In genomic region chr4:44092359-44092758, GRCm38 (mm10) we compare ENCODE assay signal across 17 mouse cellular contexts. TPM values are rescaled to one million over a fixed set of nuclear protein-coding genes. Genes with fewer than 3 reads are reported as not detected.
A peak's percentile ranks its signal among the peaks of the same experiment; 100 is the strongest.
DNase-seq lines count a peak whose midpoint lies in the region; ATAC-seq and TF ChIP-seq lines count a peak whose summit lies in the region.
"Had no signal": no experiment of that assay in that cellular context is flagged by ENCODE, and none has a peak within 500 bp of the region (broad histone marks: within the 10 kb centered on the region; RNA-seq: fewer than 3 reads in every experiment).

No protein-coding gene starts in this region.

- TF ChIP-seq CTCF in lung, postnatal 0 days (IDR thresholded peaks at IDR 0.05): no peak

- no peaks in the 10 kb centered on the region for H3K4me1 ChIP-seq in lung, postnatal 0 days (ENCODE audit: insufficient read depth, low read depth, low read length)
- H3K4me1 ChIP-seq in liver, embryonic 16.5 days (ENCODE audit: control insufficient read depth, low read depth, low read length): peaks cover 10% of the 10 kb centered on the region
- H3K4me1 ChIP-seq: forebrain, embryonic 13.5 days; hindbrain, embryonic 12.5 days had no signal

- TF ChIP-seq EP300 in lung, postnatal 0 days (IDR thresholded peaks at IDR 0.05): 0 out of 2 replicates have a peak, but pooled peaks have one; percentile 5

- H3K27ac ChIP-seq in lung, postnatal 0 days (ENCODE audit: low read length): no peak overlapping the region
- H3K27ac ChIP-seq in liver, embryonic 16.5 days (ENCODE audit: low read length): no peak overlapping the region; the same call in 1 of the 2 replicates
- H3K27ac ChIP-seq: forebrain, embryonic 13.5 days; hindbrain, embryonic 12.5 days had no signal

- no peak overlapping the region for H3K4me2 ChIP-seq in lung, postnatal 0 days (replicated peaks; ENCODE audit: low read depth, low read length)
- H3K4me2 ChIP-seq in liver, embryonic 16.5 days (ENCODE audit: low read depth, low read length): peak overlapping the region; percentile 45; the same call in 1 of the 2 replicates
- H3K4me2 ChIP-seq: forebrain, embryonic 13.5 days; hindbrain, embryonic 12.5 days had no signal

- no peaks in the 10 kb centered on the region for H3K9me3 ChIP-seq in lung, postnatal 0 days (ENCODE audit: low read length)
- no peaks in the 10 kb centered on the region for H3K9me3 ChIP-seq in liver, embryonic 16.5 days (replicated peaks; ENCODE audit: control insufficient read depth, low read length)
- H3K9me3 ChIP-seq: forebrain, embryonic 13.5 days; hindbrain, embryonic 12.5 days had no signal

- H3K27me3 ChIP-seq in lung, postnatal 0 days (replicated peaks; ENCODE audit: insufficient read depth, low read length): no peaks in the 10 kb centered on the region
- no peaks in the 10 kb centered on the region for H3K27me3 ChIP-seq in liver, embryonic 16.5 days (ENCODE audit: control insufficient read depth, insufficient read depth, low read depth, low read length)
- H3K27me3 ChIP-seq: forebrain, embryonic 13.5 days; hindbrain, embryonic 12.5 days had no signal

- H3K36me3 ChIP-seq in lung, postnatal 0 days (ENCODE audit: insufficient read depth, low read length): no peaks in the 10 kb centered on the region
- no peaks in the 10 kb centered on the region for H3K36me3 ChIP-seq in liver, embryonic 16.5 days (ENCODE audit: control insufficient read depth, insufficient read depth)
- H3K36me3 ChIP-seq: hindbrain, embryonic 12.5 days had no signal

- 54% methylated on average over 11 of the region's 11 CpGs for WGBS in lung, postnatal 0 days
- whole genome bisulfite sequencing in liver, embryonic 16.5 days (ENCODE audit: insufficient replicate concordance): 41% methylated on average over 11 of the region's 11 CpGs

- H3K9ac ChIP-seq in lung, postnatal 0 days (replicated peaks; ENCODE audit: low read depth): no peak overlapping the region
- peak overlapping the region; percentile 12; the same call in 1 of the 2 replicates for H3K9ac ChIP-seq in liver, embryonic 16.5 days (ENCODE audit: low read depth, low read length)
- H3K9ac ChIP-seq: forebrain, embryonic 13.5 days; hindbrain, embryonic 12.5 days had no signal

- H3K4me3 ChIP-seq in lung, postnatal 0 days (ENCODE audit: low read depth, low read length): no peak overlapping the region
- H3K4me3 ChIP-seq in liver, embryonic 16.5 days (ENCODE audit: low read depth, low read length): no peak overlapping the region
- H3K4me3 ChIP-seq: forebrain, embryonic 13.5 days; hindbrain, embryonic 12.5 days had no signal

- peak; percentile 85 for DNase-seq in heart, adult 11 months
- DNase-seq in heart, adult 9 months (ENCODE audit: low spot score in 2 of 2): no peak
- no peak for DNase-seq in lung, postnatal 0 days (ENCODE audit: low spot score)
- DNase-seq in lung, postnatal 25 days (ENCODE audit: low spot score): no peak
- DNase-seq in urinary bladder, postnatal 14 days (ENCODE audit: low spot score): no peak
- DNase-seq: adrenal gland, postnatal 36 days; cerebellum, postnatal 36 days; kidney, adult 8-10 months; lung, postnatal 14 days; right cerebral cortex, postnatal 25 days; thymus, adult 2 months had no signal

- ATAC-seq in lung, postnatal 0 days: peak; percentile 53
- peak; percentile 65 for ATAC-seq in erythroid progenitor cell, adult 5-6 weeks (replicated peaks; ENCODE audit: low FRiP score, poor library complexity, severe bottlenecking)
- ATAC-seq in liver, embryonic 16.5 days (ENCODE audit: low read depth): peak; percentile 89
- no peak for ATAC-seq in megakaryocyte, adult 5-6 weeks (ENCODE audit: poor library complexity, severe bottlenecking)
- ATAC-seq: forebrain, embryonic 13.5 days; inflammation-experienced regulatory T-cells, adult 6 months had no signal

RNA-seq across cellular contexts. Expression of gene Gne, which starts 8.4 kb away (rescaled TPM):
- polyA plus RNA-seq in lung, postnatal 0 days (2015; fragmentation: Nextera tagmentation; extraction: Ambion mirVana): 25.1 and 33.1 TPM in 2 replicates
- total RNA-seq in erythroid progenitor cell, adult 5-6 weeks (2015; ENCODE audit: low replicate concordance): 3.6 and 6.3 TPM in 2 replicates
- total RNA-seq in erythroid progenitor cell, adult 5-6 weeks (2017; ENCODE audit: low replicate concordance): 2.5 and 7.6 TPM in 2 replicates
- polyA plus RNA-seq in liver, embryonic 16.5 days (2015; fragmentation: Nextera tagmentation; extraction: Ambion mirVana): 32.2 and 36.2 TPM in 2 replicates
- 12.1 and 15.8 TPM in 2 replicates for total RNA-seq in megakaryocyte, adult 5-6 weeks (2015)
- total RNA-seq in megakaryocyte, adult 5-6 weeks (2017): 7.7 and 10.0 TPM in 2 replicates
